Mouse (Mus musculus) erythroblast, embryonic 14.5 days (primary cell): ENCODE measurements at regions not wholly inside any gene's neighbourhood (a gene's known extent, or its start where the extent isn't known, plus 50 kb on each side); places are given as distances from the start of the nearest gene placed in this dataset.

ENCODE experiments used
- H3K27me3 ChIP-seq: 2 replicates; pipeline ENCODE4 v1.6.1; 2012; ENCODE audit warnings: inconsistent platforms; ENCODE audit not compliant: control insufficient read depth
- H3K36me3 ChIP-seq: 2 replicates; pipeline ENCODE4 v1.6.1; 2012; ENCODE audit warnings: mild to moderate bottlenecking, inconsistent platforms; ENCODE audit not compliant: control insufficient read depth
- H3K4me1 ChIP-seq: 2 replicates; pipeline ENCODE4 v1.6.1; 2012; ENCODE audit warnings: inconsistent platforms; ENCODE audit not compliant: control insufficient read depth
- H3K4me3 ChIP-seq: replicated peaks from 2 replicates; pipeline ENCODE3; 2012; ENCODE audit warnings: moderate library complexity, mild to moderate bottlenecking, inconsistent platforms
- H3K9me3 ChIP-seq: 2 replicates; pipeline ENCODE4 v1.6.1; 2012; ENCODE audit warnings: low read length, inconsistent platforms, mixed read lengths; ENCODE audit not compliant: control insufficient read depth
- GATA1 ChIP-seq: IDR thresholded peaks from 2 replicates; pipeline ENCODE4 v1.6.1; 2012; ENCODE audit warnings: low read length, inconsistent platforms, mixed read lengths
- TAL1 ChIP-seq: IDR thresholded peaks from 3 replicates; pipeline ENCODE4 v1.6.1; 2012; ENCODE audit warnings: low read length, inconsistent platforms, mixed read lengths

DNA sequence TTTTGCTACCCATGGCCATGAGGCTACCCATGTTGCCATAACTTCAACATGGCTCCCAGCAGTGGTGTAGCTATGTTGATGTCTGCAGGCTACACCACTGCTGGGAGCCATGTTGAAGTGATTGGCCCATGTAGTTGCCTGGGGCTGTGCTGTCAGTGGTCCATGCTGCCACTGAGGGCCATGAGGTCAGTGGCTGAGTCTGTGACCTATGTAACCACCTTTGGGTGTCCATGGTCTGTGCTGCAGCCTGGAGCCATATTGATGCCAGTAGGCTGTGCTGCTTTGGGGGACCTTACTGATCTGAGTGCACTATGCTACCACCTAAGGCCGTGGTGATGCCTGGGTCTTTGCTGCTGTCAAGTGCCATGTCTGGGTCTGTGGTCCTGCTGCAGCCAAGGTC, 167.4 kb downstream of the Dmrta2 start:
- Histone ChIP-seq H3K27me3 (no peaks in the 10 kb centered on the region), H3K4me3 (no peak overlapping the region), H3K4me1 (no peaks in the 10 kb centered on the region), H3K9me3 (peaks cover 4% of the 10 kb centered on the region), H3K36me3 (no peaks in the 10 kb centered on the region)
- TF ChIP-seq TAL1 (no peak), GATA1 (no peak)

DNA sequence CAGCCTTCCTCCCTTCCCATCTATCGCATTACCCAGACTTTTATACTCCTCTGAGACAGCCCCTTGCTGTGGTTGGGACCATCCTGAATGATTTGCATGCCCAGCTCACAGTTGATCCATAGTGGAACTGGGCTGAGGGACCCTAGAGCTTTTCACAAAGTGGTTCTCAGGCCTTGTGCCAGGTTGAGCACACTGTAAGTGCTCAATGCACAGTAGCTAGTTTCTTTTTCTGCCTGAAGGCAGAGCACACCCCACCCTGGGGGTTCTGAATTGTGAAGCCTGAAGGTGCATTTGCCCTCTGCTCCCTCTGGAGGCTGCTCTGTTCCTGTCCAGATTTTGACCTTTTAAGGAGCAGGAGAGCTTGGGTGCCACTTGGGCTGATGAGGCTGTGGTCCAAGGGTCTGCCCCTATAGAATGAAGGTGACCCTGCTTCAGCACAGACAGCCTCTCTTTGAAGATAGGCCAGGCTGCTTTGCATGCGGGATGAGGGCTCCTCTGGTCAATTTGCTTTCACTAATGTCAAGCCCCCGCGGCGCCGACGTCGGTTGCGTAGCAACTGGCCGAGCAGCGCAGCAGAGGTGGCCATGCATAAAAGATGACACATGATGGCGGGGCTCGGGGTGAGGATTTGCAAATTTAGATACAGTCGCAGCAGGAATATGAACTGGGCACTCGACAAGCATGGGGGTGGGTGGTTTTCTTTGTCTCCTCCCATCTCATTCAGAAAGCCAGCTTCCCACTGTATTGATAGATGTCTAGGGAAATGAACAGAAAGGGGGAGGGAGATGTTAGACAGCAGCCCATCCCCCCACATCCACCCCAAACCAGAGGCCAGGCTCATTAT, 174.5 kb downstream of the Dmrta2 start:
- TF ChIP-seq GATA1 (no peak), TAL1 (no peak)
- Histone ChIP-seq H3K4me3 (no peak overlapping the region), H3K4me1 (no peaks in the 10 kb centered on the region), H3K9me3 (no peaks in the 10 kb centered on the region), H3K36me3 (no peaks in the 10 kb centered on the region), H3K27me3 (no peaks in the 10 kb centered on the region)
